Mouse (Mus musculus): Measurements from ENCODE around the gene Cdh26. TPM values are rescaled to one million over a fixed set of nuclear protein-coding genes. Genes with fewer than 3 reads are reported as not detected.

Cdh26 gene
- total RNA-seq, 2 experiments from 2014 or later, result 0.69 TPM; not detected in 1

DNA sequence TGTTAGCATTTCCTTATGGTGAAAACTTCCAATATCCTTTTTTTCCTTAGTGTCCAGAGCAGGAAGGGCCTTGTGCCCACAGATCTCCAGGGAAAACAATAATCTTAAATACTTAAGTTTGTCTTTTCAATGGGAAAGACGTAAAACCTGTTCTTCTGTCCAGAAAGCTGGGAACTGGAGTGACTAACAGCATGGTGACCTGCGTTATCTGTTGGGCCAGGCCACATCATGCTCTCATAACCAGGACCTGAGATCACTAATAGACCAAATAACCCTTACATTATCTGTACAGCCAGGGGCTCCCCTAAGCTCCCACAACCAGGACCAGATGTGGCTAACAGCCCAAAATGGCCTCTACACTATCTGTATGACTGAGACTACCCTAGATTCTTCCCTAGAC, 3.6 kb downstream of the Cdh26 start:
- no peak for DNase-seq (ENCODE audit: low spot score in 2 of 2)

DNA sequence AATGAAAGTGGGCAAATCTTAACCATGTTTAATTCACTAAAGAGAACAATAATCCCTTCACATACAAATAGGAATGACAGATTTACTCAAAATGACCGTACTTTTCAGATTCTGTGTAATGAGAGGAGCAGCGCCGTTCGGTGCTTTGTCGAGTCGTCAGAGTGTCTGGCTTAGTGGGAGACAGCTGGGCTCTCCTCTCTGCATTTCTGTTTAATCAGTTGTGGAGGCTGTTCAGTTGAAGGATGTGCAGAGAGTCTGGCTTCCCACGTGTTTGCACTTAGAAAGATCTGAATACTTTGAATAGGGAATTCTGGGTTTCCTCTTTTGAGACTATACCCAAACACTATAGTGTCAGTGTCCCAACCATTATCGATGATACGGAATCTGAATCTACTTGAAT, 7.0 kb downstream of the Cdh26 start:
- peak in 1 of 2 experiments; percentile 50 for DNase-seq (ENCODE audit: low spot score in 2 of 2)

DNA sequence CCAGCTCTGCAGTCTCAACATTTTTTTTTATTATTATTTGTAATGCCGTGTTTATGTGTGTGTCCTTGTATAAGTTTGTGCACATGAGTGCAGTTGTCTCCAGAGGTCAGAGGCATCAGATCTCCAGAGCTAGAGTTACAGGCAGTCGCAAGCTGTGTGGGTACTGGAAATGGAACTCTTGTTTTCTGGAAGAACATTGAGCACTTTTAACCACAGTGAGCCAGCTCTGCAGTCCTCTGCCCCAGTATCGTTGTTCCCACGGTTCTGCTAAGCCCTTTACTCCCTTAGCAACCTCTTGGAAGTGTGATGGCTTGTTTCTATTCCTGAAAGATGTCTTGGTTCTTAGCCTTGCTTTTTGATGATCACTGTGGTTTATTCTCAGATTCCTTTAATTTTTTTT, 19.1 kb downstream of the Cdh26 start:
- DNase-seq (ENCODE audit: low spot score in 2 of 2), result no peak

DNA sequence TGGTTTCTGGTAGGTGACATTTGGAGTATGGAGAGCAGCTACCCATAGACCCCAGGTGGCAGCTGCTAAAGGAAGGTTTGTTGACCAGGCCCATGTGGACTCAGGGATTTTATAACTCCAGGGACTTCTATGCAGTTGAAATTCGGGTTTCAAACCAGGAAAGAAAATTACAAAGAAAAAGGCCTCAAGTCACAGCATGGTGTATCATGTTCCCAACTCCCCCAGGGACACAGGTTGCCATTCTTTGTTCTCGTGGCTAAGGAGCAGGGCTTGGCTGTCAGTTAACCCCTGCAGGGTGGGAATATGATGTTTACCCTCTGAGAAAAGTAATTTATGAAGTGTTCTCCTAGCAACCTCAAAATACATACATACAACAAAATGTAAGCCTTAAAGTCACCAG, 19.9 kb downstream of the Cdh26 start:
- DNase-seq (ENCODE audit: low spot score in 2 of 2), result no peak

DNA sequence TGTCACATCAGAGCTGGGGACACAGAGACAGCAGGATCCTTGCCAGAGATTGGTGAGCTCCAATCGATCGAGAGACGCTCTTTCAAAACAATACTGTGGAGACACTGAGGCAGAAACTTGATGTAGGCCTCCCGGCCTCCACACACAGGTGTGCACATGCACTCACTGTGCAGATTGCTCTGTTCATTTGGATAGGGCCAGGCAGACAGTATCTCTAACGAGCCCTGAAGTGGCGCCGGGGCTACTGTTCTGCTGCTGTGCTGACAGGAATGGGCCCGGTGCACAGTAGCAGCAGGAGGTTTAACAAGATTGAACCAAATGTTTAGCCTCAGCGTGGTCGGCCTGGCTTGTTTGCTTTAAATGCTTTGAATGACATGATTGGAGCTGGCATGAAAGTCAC, 20.6 kb downstream of the Cdh26 start:
- DNase-seq (ENCODE audit: low spot score in 2 of 2), result no peak

DNA sequence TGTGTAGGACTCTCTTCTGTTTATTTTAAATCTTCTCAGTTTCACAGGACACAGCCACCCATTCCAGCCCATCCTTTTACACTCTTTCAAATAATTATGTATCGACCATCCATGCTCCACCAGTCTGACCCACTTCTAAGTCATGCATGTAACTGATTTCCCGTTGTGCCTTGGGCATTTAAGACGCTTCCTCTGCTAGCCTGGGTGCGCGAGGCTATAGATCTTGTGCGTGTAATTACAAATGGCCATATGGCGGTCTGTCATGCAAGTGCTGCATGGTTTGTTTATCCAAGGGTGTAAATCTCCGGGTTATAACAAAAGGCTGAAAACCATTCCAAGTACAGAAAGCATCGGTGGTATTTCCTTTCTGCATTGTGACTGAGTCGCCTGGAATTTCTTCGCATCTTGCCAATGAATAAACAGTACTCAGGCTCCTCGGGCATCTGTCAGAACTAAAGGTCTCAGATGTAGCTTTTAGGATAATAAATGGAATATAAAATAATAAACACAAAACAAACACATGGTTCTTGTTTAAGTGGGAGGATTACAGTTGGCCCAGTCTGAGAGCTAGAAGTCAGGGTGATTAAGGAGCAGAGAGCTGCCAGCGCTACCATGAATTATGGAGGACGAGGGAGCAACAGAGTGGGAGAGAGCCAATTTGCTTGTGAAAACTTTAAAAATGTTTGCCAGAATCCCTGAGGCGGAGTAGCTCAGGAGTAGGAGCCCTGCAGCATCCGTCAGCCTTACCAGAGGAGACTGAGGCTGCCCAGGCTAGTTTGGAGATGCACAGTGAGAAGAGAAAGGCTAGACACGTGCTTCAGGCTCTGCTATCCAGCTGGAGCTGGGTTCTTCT, 24.6 kb downstream of the Cdh26 start:
- peak; percentile 10 to 20 for DNase-seq (ENCODE audit: low spot score in 2 of 2)

DNA sequence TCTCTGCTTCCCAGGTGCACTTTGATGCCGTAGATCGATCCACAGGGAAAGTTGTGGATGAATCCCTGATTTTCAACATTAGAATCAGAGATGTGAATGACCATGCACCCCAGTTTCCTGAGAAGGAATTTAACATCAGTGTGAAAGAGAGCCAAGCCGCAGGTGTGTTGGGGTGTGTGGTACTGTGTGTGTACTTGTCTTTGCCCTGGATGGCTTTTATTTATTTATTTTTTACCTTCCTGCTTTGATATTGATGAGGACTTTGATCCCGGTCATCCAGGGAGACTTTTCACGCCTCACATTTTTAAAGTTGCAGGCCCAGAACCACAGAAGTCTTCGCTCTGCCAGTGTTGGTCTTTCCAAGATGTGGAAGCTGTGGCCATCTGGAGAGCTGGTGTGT, 27.1 kb downstream of the Cdh26 start:
- DNase-seq (ENCODE audit: low spot score in 2 of 2), result no peak

DNA sequence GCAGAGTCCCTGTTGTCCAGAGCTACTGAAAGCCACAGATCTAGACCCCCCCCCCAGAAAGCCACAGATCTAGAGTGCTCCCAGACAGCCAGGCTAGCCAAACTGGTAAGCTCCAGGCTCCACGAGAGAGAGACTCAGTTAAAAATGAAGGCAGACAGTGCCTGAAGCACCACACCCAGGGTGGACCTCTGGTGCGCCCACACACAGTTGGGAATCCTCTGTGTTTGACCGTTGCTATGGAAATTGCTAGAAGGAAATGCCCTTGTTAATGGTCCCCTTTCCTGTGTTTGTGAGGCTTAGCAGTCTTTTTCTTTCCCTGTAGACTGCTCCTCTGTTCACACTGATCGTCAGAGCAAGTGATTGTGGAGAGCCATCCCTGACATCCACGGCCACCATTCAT, 30.0 kb downstream of the Cdh26 start:
- DNase-seq (ENCODE audit: low spot score in 2 of 2), result no peak

DNA sequence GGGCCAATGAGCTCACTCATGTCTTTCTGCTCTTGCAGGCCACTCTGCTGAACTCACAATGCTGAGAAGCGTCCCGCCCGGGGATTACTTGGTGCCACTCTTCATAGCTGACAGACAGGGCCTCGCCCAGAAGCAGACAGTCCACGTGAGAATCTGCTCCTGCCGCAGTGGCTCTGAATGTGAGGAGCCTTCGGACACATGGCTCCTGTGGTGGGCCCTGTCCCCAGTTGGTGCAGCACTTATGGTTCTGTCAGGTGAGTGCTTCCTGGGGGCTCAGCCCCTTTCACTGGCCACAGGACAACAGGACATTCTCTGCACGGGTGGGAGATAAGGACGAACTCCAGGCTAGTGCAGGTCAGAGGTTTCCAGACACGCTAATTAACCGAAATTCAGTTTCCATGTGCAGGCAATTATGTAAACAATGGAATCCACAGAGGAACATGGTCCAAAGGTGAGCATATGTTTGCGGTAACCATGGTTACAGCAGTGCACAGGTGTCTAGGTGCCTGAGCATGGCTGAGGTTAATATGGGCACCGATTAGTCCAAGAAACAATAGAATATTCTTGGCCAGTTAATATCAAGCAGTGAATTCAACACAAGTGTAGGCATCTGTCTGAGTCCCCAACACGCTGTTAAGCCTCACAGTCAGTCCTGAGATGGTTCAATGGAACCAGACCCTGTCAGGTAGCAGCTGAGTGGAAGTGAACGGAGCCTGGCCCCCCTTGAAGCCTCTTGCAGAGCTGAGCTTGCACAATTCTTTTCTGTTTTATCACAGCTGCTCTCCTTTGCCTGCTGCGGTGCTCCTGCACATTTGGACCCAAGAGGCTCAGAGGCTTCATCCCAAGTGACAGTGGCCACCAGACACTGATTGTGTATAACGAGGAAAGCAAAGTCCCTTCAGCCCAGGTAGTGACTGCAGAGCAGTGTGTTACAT, 41.5 kb downstream of the Cdh26 start:
- DNase-seq (ENCODE audit: low spot score in 2 of 2), result no peak

DNA sequence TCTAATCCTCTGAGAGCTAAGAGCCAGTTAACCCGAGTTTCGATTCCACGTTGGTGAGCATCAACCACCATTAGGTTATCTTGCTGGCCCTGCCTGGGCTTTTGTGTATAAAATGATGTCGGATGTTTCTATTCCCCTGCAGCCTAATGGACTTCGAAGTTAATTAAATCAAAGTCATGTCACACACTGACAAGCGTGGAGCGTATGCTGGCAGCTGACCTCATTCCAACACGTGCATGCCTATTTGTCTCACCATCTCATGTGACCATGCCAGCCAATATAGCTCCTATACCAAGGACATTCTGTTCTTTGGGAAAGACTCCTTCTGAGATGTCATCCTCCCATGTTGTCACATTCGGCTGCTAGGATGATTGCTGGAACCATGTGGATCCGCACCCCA, 43.6 kb downstream of the Cdh26 start:
- DNase-seq (ENCODE audit: low spot score in 2 of 2), result no peak

DNA sequence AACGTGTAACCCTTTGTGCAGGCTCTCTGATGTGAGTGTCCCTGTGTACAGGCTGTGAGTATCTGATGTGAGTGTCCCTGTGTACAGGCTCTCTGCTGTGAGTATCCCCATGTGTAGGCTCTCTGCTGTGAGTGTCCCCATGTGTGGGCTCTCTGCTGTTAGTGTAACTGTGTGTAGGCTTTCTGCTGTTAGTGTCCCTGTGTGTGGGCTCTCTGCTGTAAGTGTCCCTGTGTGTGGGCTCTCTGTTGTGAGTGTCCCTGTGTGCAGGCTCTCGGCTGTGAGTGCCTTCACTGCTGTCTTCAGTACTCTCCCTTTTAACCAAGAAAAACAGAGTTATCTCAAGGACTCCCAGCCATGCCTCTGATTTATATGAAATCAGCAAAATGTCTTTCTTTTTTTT, 46.9 kb downstream of the Cdh26 start:
- DNase-seq (ENCODE audit: low spot score in 2 of 2), result no peak

DNA sequence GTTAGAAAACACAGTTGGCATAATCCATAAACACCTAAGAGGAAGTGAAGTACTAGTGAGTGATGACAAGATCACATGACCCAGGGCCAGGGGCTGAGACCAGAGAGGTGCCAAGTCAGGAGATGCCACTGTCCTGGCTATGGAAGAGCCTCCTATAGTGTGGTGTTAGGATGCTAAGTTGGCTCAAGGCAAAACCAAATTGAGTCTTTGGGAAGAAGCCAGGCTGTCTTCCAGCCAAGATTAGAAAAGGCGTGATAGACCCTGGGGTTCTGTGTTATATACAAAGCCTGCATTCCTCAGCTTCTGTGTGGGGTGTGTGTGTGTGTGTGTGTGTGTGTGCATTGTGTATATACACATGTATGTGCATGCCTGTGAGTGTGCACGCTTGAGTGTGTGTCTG, 48.7 kb downstream of the Cdh26 start:
- DNase-seq (ENCODE audit: low spot score in 2 of 2), result no peak

DNA sequence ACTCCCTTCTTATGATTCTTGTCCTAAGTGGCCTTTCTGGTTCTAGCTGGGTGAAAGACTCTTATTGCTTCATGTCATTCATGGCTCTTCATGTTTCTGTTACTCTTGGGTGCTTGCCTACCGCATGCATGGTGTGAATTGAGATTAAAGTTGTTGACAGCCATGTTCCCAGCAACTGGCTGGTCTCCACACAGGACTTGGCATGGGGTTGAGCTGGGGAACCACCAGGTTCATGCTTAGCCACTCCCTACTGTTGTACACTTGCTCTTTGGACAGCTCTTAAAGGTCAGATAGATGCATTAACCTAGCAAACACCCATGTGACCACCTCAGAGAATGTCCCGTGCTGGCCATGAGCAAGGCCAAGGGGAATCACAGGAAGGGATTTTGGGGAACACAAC, 50.6 kb downstream of the Cdh26 start:
- DNase-seq (ENCODE audit: low spot score in 2 of 2), result no peak

DNA sequence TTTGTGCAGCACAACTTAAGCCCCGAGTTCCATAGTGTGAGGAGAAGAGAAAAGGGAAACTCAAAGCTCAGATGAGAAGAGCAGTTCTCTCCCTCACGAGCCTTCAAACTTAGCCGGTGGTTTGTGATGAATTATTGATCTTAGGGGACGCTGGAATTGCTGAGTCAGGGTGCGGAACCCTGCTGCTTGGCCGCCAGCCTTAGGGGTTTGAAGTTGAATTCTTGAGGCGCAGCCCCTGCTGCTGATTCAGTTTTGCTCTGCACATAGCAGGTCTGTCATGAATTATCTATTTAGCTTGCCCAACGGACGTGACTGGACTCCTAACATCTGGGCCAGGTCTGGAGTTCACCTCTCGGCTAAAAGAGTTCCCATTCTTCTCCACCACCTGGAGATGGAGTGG, 53.1 kb downstream of the Cdh26 start:
- DNase-seq (ENCODE audit: low spot score in 2 of 2), result no peak

DNA sequence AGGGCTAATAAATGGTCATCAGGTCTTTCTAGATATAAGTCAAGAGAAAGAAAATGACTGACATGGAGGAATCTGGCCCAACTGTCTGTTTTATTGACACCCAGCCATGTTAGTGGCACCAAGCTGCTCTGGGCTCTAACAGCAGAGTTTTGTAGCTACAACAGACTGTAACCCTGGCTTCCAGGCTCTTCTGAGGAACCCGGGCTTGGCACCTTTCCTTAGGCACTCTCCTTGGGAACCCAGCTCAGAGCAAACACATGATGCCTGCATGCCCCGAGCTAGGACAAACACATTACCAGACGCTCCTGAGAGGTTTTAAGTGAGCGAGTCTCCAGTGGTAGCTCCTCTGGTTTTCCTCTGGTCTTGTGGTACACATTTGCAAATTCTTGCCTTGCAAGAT, 57.9 kb downstream of the Cdh26 start:
- no peak for DNase-seq (ENCODE audit: low spot score in 2 of 2)

DNA sequence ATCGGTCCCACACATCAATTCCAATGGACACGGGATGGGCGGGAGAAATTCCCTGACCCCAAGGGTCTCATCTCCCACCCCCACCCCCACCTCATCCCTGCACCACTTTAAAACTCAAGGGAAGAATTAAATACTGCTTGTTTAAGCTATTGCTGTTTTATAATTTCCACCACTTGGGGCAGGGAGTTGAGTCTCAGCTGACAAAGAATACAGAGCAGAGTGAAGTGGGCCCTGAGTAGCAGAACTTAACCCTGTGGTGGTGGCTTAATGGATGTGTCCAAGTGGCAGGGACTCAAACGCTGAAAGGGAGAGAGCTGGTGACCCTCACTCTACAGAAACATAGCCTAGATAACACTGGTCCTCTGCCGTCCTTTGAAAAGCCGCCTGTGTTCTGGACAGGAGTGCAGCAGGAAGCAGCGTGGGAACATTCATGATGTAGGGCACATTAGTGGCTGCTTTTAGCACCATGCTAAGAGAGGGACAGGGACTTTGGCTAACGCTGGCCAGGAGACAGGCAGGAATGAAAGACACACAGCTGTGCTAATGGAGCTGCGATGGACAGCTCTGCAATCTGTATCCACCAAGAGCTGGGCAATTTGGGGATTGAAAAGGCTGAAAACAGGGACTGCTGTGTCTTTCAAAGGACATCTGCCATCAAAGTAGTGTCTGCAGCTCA, 60.1 kb downstream of the Cdh26 start:
- no peak for DNase-seq (ENCODE audit: low spot score in 2 of 2)

DNA sequence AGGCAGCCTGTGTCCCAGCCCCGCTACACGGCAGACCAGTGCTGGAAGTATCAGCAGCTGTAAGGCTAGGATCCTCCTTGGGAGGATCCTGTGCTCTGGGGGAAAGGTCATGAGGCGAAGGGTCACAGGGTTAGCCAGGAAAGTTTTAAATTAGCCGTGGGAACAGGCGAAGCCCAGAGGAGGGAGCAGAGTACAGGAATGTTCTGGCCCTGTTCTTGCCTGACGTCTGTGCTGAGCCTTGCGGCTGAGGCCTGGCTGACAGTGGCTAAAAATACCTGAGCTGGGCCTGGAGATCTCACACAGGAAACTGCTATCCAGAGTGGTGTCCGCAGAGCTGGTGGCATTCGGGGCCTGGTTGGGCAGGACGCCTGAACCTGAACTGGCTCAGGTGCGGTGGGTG, 63.7 kb downstream of the Cdh26 start:
- DNase-seq (ENCODE audit: low spot score in 2 of 2), result no peak

DNA sequence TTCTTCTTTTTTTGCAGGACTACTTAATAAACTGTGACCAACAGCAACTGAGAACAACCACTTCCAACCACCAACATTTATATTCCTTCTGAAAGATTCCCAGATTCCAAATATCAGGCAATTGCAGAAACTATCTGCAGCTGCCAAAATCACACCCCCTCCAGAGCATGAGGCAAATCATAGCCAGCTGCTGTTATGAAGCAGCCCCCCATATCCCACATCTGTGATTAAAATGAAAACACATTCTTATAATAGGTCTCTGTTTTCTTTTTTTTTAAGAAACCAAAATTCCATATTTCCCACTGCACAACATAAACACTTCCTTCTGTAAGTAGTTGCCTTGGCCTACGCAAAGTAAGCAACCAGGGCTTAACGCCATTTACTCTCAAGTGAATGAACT, 65.5 kb downstream of the Cdh26 start:
- DNase-seq (ENCODE audit: low spot score in 2 of 2), result no peak

DNA sequence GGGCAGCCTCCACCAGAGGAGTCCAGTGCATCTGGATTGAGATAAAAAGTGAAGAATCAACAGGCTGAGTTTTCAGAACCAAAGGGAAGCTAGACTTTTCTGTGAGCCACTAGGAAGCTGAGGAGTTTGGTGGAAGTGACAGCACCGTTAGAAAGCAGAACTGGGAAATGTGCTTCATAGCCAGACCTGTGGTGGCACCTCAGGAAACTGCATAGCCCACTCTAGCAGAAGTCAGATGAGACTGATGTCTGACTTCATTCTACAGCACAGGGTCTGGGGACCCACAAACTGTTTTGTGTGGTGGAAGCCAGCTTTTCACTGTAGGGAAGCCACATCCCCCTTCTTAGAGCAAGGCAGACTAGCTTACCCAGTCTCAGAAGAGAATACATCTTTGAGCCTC, 67.6 kb downstream of the Cdh26 start:
- no peak for DNase-seq (ENCODE audit: low spot score in 2 of 2)

DNA sequence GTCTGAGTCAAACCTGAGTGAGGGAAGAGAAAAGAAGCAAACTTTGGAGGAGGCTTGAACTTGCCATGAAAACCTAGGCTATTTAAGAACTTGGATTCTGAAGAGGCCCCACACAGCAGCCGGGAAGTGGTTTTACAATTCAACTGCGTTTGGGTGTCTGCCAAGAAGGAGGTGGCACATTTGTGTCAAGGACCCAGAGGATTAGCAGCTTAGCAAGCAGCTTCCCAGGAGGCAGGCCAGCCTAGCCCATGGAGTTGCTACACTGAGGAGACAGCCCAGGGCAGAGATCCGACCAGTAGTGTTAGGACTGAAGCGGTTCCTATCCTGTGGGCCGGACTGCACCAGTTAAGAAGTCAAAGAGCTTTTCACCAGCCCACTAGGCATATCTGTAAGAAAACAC, 68.1 kb downstream of the Cdh26 start:
- peak in 1 of 2 experiments; percentile 16 for DNase-seq (ENCODE audit: low spot score in 2 of 2)

DNA sequence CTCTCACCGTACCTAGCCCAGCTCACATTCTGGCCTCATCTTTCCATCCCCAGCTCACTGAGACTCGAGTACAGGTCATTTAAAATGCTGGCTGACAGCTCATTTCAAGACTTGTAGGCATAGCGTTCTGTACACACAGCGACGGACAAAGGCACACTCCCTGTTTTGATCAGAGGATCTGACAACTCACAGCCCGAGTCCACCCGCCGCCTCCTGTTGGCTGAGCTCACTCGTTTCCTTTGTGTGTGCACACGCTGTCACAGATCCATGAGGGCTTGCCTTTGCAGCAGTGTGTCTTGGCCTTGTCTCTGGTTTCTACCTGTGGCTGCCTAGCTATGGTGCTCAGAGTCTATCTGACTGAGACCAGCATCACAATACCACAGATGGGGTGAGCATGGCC, 72.1 kb downstream of the Cdh26 start:
- no peak for DNase-seq (ENCODE audit: low spot score in 2 of 2)

DNA sequence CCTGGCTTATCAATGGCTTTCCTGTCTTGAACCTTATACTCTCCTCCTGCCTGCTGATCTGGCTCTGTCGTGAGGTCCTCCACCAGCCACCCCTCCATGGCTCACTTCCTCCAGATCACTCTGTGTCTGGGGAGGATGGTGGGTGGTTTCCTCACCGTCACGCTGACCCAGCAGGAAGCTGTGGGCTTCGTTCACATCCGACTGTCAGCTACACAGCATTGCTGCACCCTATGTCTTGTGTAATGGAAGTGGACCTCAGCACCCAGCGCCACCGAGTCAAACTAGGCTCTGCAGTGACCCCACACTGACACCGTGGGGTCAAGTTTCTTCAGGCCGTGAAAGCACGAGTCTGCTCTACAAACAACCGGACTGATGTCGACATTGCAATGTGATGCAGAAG, 75.7 kb downstream of the Cdh26 start:
- DNase-seq (ENCODE audit: low spot score in 2 of 2), result peak in 1 of 2 experiments; percentile 14
